Mouse (Mus musculus) limb, embryonic 14.5 days (tissue): ENCODE results near the gene Nr2c2. TPM values are rescaled to one million over a fixed set of nuclear protein-coding genes. Genes with fewer than 3 reads are reported as not detected.

Source experiments
- ATAC-seq: fragments of 200-750 bp; cut with Nextera tagmentation; 2 replicates; pipeline ENCODE4 v1.8.0; 2017; ENCODE audit warnings: low read depth, moderate number of reproducible peaks, moderate TSS enrichment; ENCODE audit not compliant: low FRiP score
- DNase-seq: peaks from one replicate; pipeline ENCODE4 v3.0.0-alpha.2; 2015; ENCODE audit warnings: low spot score
- H3K27ac ChIP-seq: fragments of 300-500 bp; sonication (generic); replicated peaks from 2 replicates; pipeline ENCODE4 v1.5.1; 2014; ENCODE audit warnings: low read depth, mild to moderate bottlenecking, low read length, moderate library complexity, mixed read lengths
- H3K27me3 ChIP-seq: fragments of 300-500 bp; sonication (generic); 2 replicates; pipeline ENCODE4 v1.6.1; 2014; ENCODE audit warnings: low read length, mixed read lengths; ENCODE audit not compliant: control insufficient read depth, insufficient read depth
- H3K36me3 ChIP-seq: fragments of 300-500 bp; sonication (generic); 2 replicates; pipeline ENCODE4 v1.6.1; 2014; ENCODE audit warnings: mild to moderate bottlenecking, low read length, moderate library complexity, mixed read lengths; ENCODE audit not compliant: control insufficient read depth, insufficient read depth
- H3K4me1 ChIP-seq: fragments of 300-500 bp; sonication (generic); 2 replicates; pipeline ENCODE4 v1.6.1; 2014; ENCODE audit warnings: antibody characterized with exemption, low read length, mixed read lengths; ENCODE audit not compliant: control insufficient read depth, insufficient read depth
- H3K4me2 ChIP-seq: fragments of 300-500 bp; sonication (generic); replicated peaks from 2 replicates; pipeline ENCODE4 v1.6.1; 2014; ENCODE audit warnings: low read depth, mild to moderate bottlenecking, low read length, moderate library complexity; ENCODE audit not compliant: severe bottlenecking
- H3K4me3 ChIP-seq: fragments of 300-500 bp; sonication (generic); replicated peaks from 2 replicates; pipeline ENCODE4 v1.5.1; 2014; ENCODE audit warnings: low read length
- H3K9ac ChIP-seq: fragments of 300-500 bp; sonication (generic); 2 replicates; pipeline ENCODE4 v1.6.1; 2014; ENCODE audit warnings: mild to moderate bottlenecking, low read depth, low read length, moderate library complexity; ENCODE audit not compliant: severe bottlenecking
- H3K9me3 ChIP-seq: fragments of 300-500 bp; sonication (generic); 2 replicates; pipeline ENCODE4 v1.6.1; 2016; ENCODE audit warnings: low read length; ENCODE audit not compliant: control insufficient read depth
- POLR2A ChIP-seq: fragments of 200-500 bp; IDR thresholded peaks from 2 replicates; pipeline ENCODE4 v1.8.0; 2012; ENCODE audit warnings: inconsistent platforms, mild to moderate bottlenecking, moderate library complexity, borderline replicate concordance; ENCODE audit not compliant: insufficient read depth, insufficient read length; ENCODE audit errors: extremely low read depth
- WGBS: fragments of 180-500 bp; shearing (Covaris S2); extraction: QIAGEN DNeasy Blood & Tissue Kit; methylation state at CpG from one replicate; pipeline ENCODE4 v1.1.7; 2014; 5-methylcytosine and 5-hydroxymethylcytosine counted together
- polyA plus RNA-seq, 2 experiments: library from polyadenylated mRNA; depleted of rRNA in 1 of 2; stranded (reverse) in 1 of 2; unstranded in 1 of 2; fragments of >200 nt; fragmentation: Nextera tagmentation in 1 of 2; extraction: Ambion mirVana in 1 of 2; gene quantifications; 2 replicates each; pipeline versions ENCODE4 v1.2.1 to v1.2.3; 2012 to 2014

Gene Nr2c2
- polyA plus RNA-seq, 2 experiments, result 23.1 to 27.1 TPM

- Histone ChIP-seq H3K36me3 (peaks cover 23% of the 10 kb centered on the region), H3K9me3 (0 out of 2 replicates have a peak, but pooled peaks cover 5% of the 10 kb centered on the region), H3K27ac (no peak overlapping the region), H3K27me3 (no peaks in the 10 kb centered on the region), H3K4me1 (peaks cover 7% of the 10 kb centered on the region), H3K9ac (peak overlapping the region; percentile 81), H3K4me3 (peak overlapping the region; percentile 74), H3K4me2 (peak overlapping the region; percentile 85)
- 7% methylated on average over 10 of the region's 10 CpGs for WGBS
- ATAC-seq (0 out of 2 replicates have a peak, but pooled peaks have one; percentile 31), DNase-seq (no peak)
- no peak for TF ChIP-seq POLR2A
Measured at GRCm38 (mm10) chr6:92184178-92184577, 93.0 kb downstream of the Nr2c2 start.

- Histone ChIP-seq H3K4me1 (no peaks in the 10 kb centered on the region), H3K36me3 (peaks cover 67% of the 10 kb centered on the region), H3K4me3 (no peak overlapping the region), H3K27me3 (no peaks in the 10 kb centered on the region), H3K4me2 (no peak overlapping the region), H3K27ac (no peak overlapping the region), H3K9me3 (no peaks in the 10 kb centered on the region), H3K9ac (no peak overlapping the region)
- no peak for DNase-seq
- 88% methylated on average over 8 of the region's 8 CpGs for WGBS
- no peak for TF ChIP-seq POLR2A
- ATAC-seq, result no peak
Measured at GRCm38 (mm10) chr6:92199414-92199813, 108.2 kb downstream of the Nr2c2 start.

- H3K9me3 ChIP-seq, result no peaks in the 10 kb centered on the region
- peak overlapping the region; percentile 95 for H3K9ac ChIP-seq
- peaks cover 6% of the 10 kb centered on the region for H3K4me1 ChIP-seq
- H3K27me3 ChIP-seq, result no peaks in the 10 kb centered on the region
- H3K36me3 ChIP-seq, result peaks cover 11% of the 10 kb centered on the region
- ATAC-seq (peak; percentile 38; the same call in 1 of the 2 replicates), DNase-seq (peak; percentile 5)
- H3K4me2 ChIP-seq, result peak overlapping the region; percentile 90
- no peak for TF ChIP-seq POLR2A
- peak overlapping the region; percentile 98 for H3K4me3 ChIP-seq
- WGBS, result under 1% methylated on average over 48 of the region's 48 CpGs
- H3K27ac ChIP-seq, result peak overlapping the region; percentile 86
Measured at GRCm38 (mm10) chr6:92214055-92214772, 123.0 kb downstream of the Nr2c2 start.

GRCm38 (mm10) chr6:92214773-92215449, 123.7 kb downstream of the Nr2c2 start, which contains the start of gene Rbsn:
Gene Rbsn, minus strand, starts transcription at chr6:92214925.
- H3K4me2 ChIP-seq, result peak within 1 kb of the TSS; percentile 90
- H3K36me3 ChIP-seq, result peaks cover 11% of the 10 kb centered on the region
- H3K4me1 ChIP-seq, result peaks cover 6% of the 10 kb centered on the region
- peak within 1 kb of the TSS; percentile 95 for H3K9ac ChIP-seq
- H3K9me3 ChIP-seq, result no peaks in the 10 kb centered on the region
- H3K27ac ChIP-seq, result peak within 1 kb of the TSS; percentile 86
- WGBS, result 9% methylated on average over 35 of the region's 35 CpGs
- ATAC-seq, result peak; percentile 97
- peak within 1 kb of the TSS; percentile 98 for H3K4me3 ChIP-seq
- DNase-seq, result peak; percentile 96
- H3K27me3 ChIP-seq, result no peaks in the 10 kb centered on the region
- TF ChIP-seq POLR2A, result 0 out of 2 replicates have a peak, but pooled peaks have one; percentile 77

GRCm38 (mm10) chr6:92219445-92219844, 128.3 kb downstream of the Nr2c2 start:
- Histone ChIP-seq H3K4me2 (no peak overlapping the region), H3K27me3 (no peaks in the 10 kb centered on the region), H3K4me1 (no peaks in the 10 kb centered on the region), H3K4me3 (no peak overlapping the region), H3K36me3 (no peaks in the 10 kb centered on the region), H3K9ac (no peak overlapping the region), H3K9me3 (no peaks in the 10 kb centered on the region), H3K27ac (no peak overlapping the region)
- ATAC-seq (no peak), DNase-seq (peak; percentile 21)
- no peak for TF ChIP-seq POLR2A
- 60% methylated on average over 3 of the region's 3 CpGs for WGBS
